Mouse (Mus musculus) cortical plate, adult 2 months (tissue): ENCODE data around the gene Zfp503. TPM values are rescaled to one million over a fixed set of nuclear protein-coding genes. Genes with fewer than 3 reads are reported as not detected.

ENCODE experiments used
- H3K27ac ChIP-seq: fragments of 200-500 bp; 2 replicates; pipeline ENCODE4 v1.5.1; 2012; ENCODE audit warnings: low read length, control low read depth, inconsistent platforms; ENCODE audit not compliant: insufficient read depth
- H3K4me1 ChIP-seq: fragments of 200-500 bp; 2 replicates; pipeline ENCODE4 v1.6.1; 2011; ENCODE audit warnings: low read length; ENCODE audit not compliant: control insufficient read depth, insufficient read depth
- H3K4me3 ChIP-seq: fragments of 200-500 bp; 2 replicates; pipeline ENCODE4 v1.5.1; 2011; ENCODE audit warnings: mild to moderate bottlenecking, low read length, control low read depth; ENCODE audit not compliant: insufficient read depth
- CTCF ChIP-seq: fragments of 200-500 bp; IDR thresholded peaks from 2 replicates; pipeline ENCODE4 v1.5.1; 2011; ENCODE audit warnings: mild to moderate bottlenecking, control low read depth, low read length; ENCODE audit not compliant: insufficient read depth; ENCODE audit errors: extremely low read depth
- POLR2A ChIP-seq: fragments of 200-500 bp; IDR thresholded peaks from 2 replicates; pipeline ENCODE4 v1.6.1; 2011; ENCODE audit warnings: mild to moderate bottlenecking, low read length, control low read depth; ENCODE audit not compliant: insufficient read depth; ENCODE audit errors: extremely low read depth
- polyA plus RNA-seq: library from polyadenylated mRNA; depleted of rRNA; stranded (reverse); fragments of >200 nt; gene quantifications from 2 replicates; pipeline ENCODE4 v1.2.3, GENCODE M21; 2012

Zfp503 gene
- polyA plus RNA-seq, 1 experiment: 1.9 TPM

DNA sequence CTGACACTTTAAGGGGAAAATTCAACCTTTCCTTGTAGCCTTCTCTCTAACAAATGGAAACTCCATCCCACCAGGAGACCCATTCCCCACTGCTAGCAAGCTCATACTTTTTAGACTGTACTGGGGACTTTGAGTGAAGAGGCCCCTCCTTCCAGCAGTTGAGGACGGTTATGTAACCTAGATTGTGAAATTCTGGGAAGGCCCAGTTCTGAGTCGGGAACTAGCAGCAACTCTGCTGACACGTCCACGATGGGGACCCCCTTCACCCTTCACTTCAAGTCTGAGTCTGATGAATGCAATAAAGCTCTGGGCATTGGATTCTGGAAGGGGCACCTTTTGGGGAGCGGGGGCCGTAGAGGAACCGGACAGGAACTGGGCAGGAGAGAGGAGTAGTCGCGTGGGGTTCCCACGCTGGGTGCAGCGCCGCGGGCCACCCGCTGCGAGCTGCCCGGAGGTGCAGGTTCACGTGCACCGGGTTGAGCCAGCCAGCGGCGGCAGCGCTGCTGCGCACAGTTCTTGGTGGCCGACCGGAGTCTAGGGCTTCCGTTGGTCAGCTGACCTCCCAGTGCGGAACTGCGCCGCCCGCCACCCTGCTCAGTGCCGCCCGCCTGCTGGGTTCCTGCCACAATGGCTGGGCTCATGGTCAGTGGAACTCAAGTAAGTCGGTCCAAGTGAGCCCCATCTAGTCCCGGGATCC lies 30.0 kb upstream of the Zfp503 start, which contains the start of gene Lrmda:
Gene Lrmda, plus strand, starts transcription at position 461 of the 697 bp plus-strand sequence.
- peak within 1 kb of the TSS; percentile 35 for H3K4me3 ChIP-seq
- H3K27ac ChIP-seq: peak within 1 kb of the TSS; percentile 49; the same call in 1 of the 2 replicates
- H3K4me1 ChIP-seq: no peaks in the 10 kb centered on the region; the same call in 1 of the 2 replicates
- TF ChIP-seq CTCF (no peak), POLR2A (no peak)

DNA sequence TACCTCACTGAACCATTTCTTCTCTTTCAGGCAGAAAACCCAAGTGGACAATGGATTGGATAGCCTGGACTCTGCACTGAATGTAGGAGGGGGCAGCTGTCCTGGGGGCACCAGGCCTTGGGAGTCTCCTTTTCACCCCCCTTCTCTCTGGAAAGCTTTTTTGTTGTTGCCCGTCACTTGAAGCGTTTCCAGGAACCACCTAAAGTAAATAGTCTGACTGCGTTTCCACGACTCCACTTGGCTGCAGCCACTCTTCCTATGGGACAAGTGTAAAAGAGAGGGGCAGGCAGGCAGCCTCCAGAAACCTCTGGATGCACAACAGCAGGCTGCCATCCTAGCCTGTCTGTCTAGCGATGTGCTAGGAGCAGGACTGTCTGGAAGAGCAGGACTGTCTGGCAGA lies 27.6 kb upstream of the Zfp503 start:
- no peaks in the 10 kb centered on the region; the same call in 1 of the 2 replicates for H3K4me1 ChIP-seq
- no peak overlapping the region for H3K27ac ChIP-seq
- H3K4me3 ChIP-seq: no peak overlapping the region
- TF ChIP-seq POLR2A (no peak), CTCF (no peak)

DNA sequence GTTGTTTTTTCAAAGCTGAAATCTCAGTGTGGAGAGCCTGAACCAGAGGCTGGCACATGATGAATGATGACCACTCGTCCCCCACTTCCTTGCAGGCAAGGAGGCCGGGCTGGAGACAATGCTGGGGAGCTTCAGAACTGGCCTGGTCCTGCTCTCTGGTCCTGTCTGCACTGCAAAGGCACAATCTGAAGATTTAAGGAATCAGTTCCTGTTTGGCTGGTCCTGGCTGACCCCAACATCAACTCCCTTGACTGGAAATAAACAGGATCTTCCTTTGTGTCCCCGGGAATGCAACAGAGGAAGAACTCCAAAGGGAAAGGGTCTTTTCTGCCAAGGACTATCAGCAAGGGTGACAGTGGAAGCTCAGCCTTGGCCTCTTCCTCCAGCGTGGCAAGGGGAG lies 25.4 kb upstream of the Zfp503 start:
- Histone ChIP-seq H3K27ac (no peak overlapping the region), H3K4me1 (no peaks in the 10 kb centered on the region), H3K4me3 (no peak overlapping the region)
- TF ChIP-seq POLR2A (no peak), CTCF (no peak)

DNA sequence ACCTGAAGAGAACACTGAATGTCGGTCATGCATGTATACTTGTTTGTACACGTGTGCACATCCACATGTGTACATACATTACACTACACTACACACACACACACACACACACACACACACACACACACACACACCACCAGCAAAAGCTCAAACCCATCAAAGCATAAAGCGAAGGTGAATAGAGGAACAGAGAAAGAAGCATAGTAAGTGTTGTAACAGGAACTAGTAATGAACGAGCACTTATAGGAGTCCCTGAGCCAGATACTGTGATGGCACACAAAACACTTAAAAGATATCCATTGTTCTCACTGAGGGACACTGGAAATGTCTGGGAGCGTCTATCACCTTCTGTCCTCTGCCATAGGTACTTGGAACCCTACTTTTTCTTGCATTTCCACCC lies 24.9 kb upstream of the Zfp503 start:
- no peak overlapping the region for H3K4me3 ChIP-seq
- no peak overlapping the region for H3K27ac ChIP-seq
- TF ChIP-seq POLR2A: no peak
- TF ChIP-seq CTCF: no peak
- H3K4me1 ChIP-seq: no peaks in the 10 kb centered on the region

DNA sequence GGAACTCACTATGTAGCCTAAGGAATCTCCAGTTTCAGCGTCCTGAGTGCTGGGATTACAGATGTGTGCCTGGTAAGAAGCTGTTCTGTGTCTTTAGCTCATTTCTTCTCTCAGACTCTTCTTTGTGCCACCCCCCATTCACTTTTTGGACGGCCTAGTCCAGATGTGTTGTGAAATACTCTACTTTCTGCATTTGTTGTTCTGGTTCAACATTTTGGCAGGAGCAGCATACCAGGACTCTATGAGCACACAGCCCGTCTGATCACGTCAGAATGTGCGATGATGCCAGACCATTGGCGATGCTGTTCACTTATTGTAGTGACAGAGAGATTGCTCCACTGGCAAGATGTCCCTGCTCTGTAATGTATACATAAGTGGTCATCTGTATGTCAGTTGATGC lies 17.6 kb upstream of the Zfp503 start:
- H3K4me1 ChIP-seq: no peaks in the 10 kb centered on the region
- no peak for TF ChIP-seq POLR2A
- TF ChIP-seq CTCF: no peak
- no peak overlapping the region for H3K27ac ChIP-seq
- H3K4me3 ChIP-seq: no peak overlapping the region

DNA sequence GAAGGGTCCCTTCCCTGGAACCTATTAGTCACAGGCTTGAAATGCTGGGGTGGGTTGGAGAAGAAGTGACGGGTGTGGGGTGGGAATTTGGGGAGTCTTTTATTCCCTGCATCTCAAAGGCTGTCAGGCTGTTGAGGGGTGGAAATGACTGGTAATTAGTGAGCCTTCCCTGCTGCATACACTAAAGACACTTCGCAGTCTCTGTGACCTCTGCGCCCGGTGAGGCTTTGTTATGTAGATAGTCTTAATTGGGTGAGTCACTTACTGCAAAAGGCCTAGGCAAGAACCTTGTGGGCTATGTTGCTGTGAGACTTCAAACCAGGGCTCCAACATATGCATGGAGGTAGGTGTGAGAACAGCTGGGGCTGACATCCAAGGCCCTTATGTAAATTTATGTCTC lies 15.5 kb upstream of the Zfp503 start:
- Histone ChIP-seq H3K4me1 (no peaks in the 10 kb centered on the region), H3K4me3 (no peak overlapping the region), H3K27ac (no peak overlapping the region)
- TF ChIP-seq POLR2A (no peak), CTCF (no peak)

DNA sequence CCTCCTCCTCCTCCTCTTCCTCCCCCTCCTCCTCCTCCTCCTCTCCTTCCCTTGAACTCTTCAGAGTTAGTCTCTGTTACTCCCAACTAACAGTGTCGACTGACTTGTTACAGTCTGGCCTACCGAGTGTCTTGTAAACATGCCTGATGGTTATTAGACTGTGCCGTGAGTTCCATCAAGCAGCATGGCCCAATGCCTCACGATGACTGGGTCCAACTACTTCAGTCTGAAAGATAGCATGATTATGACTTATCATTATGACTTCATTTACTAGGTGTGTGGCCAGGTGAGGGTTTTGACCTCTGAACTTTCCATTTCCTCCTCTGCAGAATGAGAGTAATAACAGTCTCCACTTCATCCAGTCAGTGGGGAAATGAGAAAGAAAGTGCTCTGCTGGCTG lies 14.2 kb upstream of the Zfp503 start:
- H3K4me1 ChIP-seq: no peaks in the 10 kb centered on the region
- no peak for TF ChIP-seq CTCF
- TF ChIP-seq POLR2A: no peak
- H3K4me3 ChIP-seq: no peak overlapping the region
- H3K27ac ChIP-seq: no peak overlapping the region

DNA sequence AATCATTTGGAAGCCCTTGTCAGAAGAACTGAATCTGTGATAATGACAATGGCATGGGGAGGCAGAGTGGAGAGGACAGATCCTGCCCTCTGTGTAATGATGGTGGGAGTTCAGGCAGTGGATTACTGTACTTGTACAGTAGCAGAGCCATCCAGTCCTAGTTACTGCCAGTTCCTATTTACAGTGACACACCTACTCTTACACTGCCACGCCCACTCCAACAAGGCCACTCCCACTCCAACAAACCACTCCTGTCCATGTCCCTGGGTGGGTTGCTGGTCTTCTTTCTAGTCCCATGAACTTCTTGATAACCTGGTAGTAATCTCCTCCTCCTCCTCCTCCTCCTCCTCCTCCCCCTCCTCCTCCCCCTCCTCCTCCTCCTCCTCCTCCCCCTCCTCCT lies 13.8 kb upstream of the Zfp503 start:
- Histone ChIP-seq H3K4me1 (no peaks in the 10 kb centered on the region), H3K27ac (no peak overlapping the region), H3K4me3 (no peak overlapping the region)
- TF ChIP-seq POLR2A (no peak), CTCF (no peak)

DNA sequence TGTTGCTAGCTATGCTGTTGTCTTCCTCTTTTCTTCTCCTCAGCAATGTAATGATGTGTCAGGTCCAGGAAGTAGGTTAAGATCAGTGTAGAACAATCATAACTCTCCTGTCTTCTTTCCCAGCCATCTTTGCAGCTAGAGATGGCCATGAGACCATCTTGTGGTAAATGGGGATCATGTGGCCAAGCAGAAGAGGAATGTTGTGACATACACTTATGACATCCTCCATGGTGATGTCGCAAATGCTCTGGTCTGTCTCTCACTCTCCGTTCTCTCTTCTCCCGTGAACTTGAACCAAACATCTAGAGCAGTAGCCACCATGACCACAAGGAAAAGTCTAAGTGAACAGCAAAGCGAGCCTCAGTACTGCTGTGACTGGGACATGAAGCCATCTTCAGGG lies 10.2 kb upstream of the Zfp503 start:
- Histone ChIP-seq H3K4me1 (no peaks in the 10 kb centered on the region), H3K4me3 (no peak overlapping the region), H3K27ac (no peak overlapping the region)
- TF ChIP-seq CTCF: no peak
- TF ChIP-seq POLR2A: no peak

DNA sequence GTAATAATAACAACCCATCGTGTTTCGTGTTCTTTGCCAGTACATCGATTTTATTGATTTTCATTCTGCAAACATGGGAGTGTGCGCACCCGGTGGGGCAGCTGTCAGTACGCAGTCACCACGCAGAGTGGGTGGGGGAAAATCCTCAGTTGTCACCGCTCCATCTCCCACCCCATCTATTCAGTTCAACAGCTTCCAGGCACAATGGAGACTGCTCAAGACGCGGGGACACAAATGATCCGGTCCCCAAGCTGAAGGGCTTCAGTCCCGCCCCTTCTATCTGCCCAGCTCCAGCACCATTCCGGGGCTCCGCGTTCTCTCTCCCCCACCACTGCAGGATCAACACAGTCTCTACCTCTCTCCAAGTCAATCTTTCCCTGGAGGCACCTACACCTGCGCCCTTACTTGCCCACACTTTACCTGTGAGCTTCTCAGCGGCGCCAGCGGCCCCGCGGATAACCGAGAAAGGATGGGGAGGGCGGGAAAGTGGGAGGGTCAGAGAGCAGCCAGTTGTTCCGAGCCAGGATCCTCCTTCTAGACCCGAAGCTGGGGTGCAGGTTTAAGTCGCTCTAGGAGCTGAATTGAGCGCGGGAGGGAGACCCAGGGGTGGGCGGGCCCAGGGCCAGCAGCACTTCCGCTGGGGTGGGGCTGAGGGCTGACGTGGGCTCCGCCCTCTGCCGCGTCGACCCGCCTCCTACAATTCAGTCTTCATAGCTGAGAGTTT lies 5.8 kb upstream of the Zfp503 start:
- no peak overlapping the region for H3K27ac ChIP-seq
- TF ChIP-seq CTCF (no peak), POLR2A (no peak)
- H3K4me3 ChIP-seq: peak overlapping the region; percentile 46
- H3K4me1 ChIP-seq: no peaks in the 10 kb centered on the region
